Mouse (Mus musculus): ENCODE results near the gene Acmsd. TPM values are rescaled to one million over a fixed set of nuclear protein-coding genes. Genes with fewer than 3 reads are reported as not detected.
A peak's percentile ranks its signal among the peaks of the same experiment; 100 is the strongest.

The Acmsd gene
- polyA plus RNA-seq, 1 experiment, result not detected

DNA sequence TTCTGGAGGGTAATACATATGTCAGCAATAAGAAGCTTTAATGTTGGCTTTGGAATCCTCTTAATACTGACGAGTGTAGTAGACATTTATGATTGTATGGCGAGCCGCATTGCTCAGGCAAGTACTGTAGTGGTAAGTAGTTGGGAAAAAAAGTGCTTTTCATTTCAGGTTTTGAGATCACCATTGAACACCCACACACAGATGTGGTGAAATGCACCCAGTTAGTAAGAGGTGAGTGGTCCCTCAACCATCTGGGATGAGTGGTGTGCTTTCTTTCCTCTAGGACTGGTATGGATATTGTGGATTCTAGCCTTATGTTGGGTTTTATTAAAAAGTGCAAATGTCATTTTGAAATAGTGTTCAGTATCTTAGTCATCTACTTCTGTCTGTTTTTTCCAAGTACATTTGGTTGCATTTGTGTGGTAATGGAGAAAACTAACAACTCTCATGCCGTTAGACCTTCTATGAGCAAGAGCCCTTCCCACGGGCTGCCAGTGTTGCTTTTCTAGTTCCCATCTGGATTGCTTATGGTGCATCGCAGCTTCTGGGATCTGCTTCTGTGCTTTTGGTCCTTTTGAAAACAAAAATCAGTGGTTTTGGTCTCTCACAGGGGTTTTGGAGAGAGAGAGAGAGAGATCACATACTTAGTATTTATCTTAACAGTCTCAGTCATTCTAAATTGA is 66.0 kb downstream of the Acmsd start:
- Histone ChIP-seq H3K4me1 (ENCODE audit: control insufficient read depth, insufficient read depth, low read length) (no peaks in the 10 kb centered on the region), H3K27ac (ENCODE audit: insufficient read depth, low read length) (no peak overlapping the region), H3K9ac (ENCODE audit: low read depth, poor library complexity, severe bottlenecking) (no peak overlapping the region), H3K27me3 (ENCODE audit: control insufficient read depth, insufficient read depth, low read length, poor library complexity, severe bottlenecking) (no peaks in the 10 kb centered on the region), H3K9me3 (replicated peaks; ENCODE audit: control insufficient read depth, insufficient read depth, low read length, poor library complexity, severe bottlenecking) (no peaks in the 10 kb centered on the region), H3K4me3 (ENCODE audit: low read depth, low read length) (no peak overlapping the region), H3K36me3 (ENCODE audit: control insufficient read depth, insufficient read depth, low read length, poor library complexity, severe bottlenecking) (peaks cover 23% of the 10 kb centered on the region)
- TF ChIP-seq POLR2A (IDR thresholded peaks at IDR 0.05; ENCODE audit: insufficient read depth, low read length) (no peak), EP300 (IDR thresholded peaks at IDR 0.05; ENCODE audit: insufficient read depth, low read depth, low read length) (no peak), CTCF (IDR thresholded peaks at IDR 0.05; ENCODE audit: low read depth, low read length) (no peak)

DNA sequence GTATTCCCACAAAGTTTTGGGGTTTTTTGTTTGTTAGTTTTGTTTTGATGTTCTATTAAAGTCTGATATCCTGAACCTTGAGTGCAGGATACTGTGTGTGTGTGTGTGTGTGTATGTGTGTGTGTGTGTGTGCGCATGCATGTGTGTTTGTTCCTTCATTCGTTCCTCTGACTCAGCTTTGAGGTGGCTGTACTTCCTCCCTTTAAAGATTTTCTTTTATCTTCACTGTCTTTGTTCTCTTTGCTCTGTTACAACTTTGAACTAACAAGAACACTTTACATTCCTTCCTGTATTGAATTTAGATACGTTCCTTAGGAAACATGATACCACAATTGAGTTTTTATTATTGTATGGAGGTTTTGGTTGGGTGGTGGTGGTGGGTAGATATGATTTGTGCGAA is 67.1 kb downstream of the Acmsd start:
- H3K4me3 ChIP-seq (ENCODE audit: low read depth, low read length), result no peak overlapping the region
- no peaks in the 10 kb centered on the region for H3K9me3 ChIP-seq (replicated peaks; ENCODE audit: control insufficient read depth, insufficient read depth, low read length, poor library complexity, severe bottlenecking)
- no peaks in the 10 kb centered on the region for H3K4me1 ChIP-seq (ENCODE audit: control insufficient read depth, insufficient read depth, low read length)
- H3K27me3 ChIP-seq (ENCODE audit: control insufficient read depth, insufficient read depth, low read length, poor library complexity, severe bottlenecking), result no peaks in the 10 kb centered on the region
- H3K9ac ChIP-seq (ENCODE audit: low read depth, poor library complexity, severe bottlenecking), result no peak overlapping the region
- H3K36me3 ChIP-seq (ENCODE audit: control insufficient read depth, insufficient read depth, low read length, poor library complexity, severe bottlenecking), result peaks cover 30% of the 10 kb centered on the region
- no peak overlapping the region for H3K27ac ChIP-seq (ENCODE audit: insufficient read depth, low read length)
- TF ChIP-seq CTCF (IDR thresholded peaks at IDR 0.05; ENCODE audit: low read depth, low read length) (no peak), EP300 (IDR thresholded peaks at IDR 0.05; ENCODE audit: insufficient read depth, low read depth, low read length) (no peak), POLR2A (IDR thresholded peaks at IDR 0.05; ENCODE audit: insufficient read depth, low read length) (no peak)

- peaks cover 31% of the 10 kb centered on the region for H3K36me3 ChIP-seq (ENCODE audit: control insufficient read depth, insufficient read depth, low read length, poor library complexity, severe bottlenecking)
These were observed 67.5 kb downstream of the Acmsd start for GRCm38 (mm10) chr1:127796752-127797151.

DNA sequence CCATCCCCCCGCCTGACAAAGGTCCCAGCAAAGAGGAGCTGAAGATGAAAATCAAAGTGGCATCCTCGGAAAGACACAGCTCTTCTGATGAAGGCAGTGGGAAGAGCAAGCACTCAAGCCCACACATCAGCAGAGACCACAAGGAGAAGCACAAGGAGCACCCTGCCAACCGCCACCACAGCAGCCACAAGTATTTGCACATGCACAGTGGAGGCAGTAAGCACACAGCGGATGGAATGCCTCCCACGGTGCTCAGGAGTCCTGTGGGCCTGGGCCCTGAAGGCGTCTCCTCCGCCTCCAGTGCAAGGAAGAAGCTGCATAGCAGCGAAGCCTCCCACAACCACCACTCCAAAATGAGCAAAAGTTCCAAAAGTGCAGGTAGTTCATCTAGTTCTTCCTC is 73.7 kb downstream of the Acmsd start:
- Histone ChIP-seq H3K27ac (ENCODE audit: insufficient read depth, low read length) (no peak overlapping the region), H3K36me3 (ENCODE audit: control insufficient read depth, insufficient read depth, low read length, poor library complexity, severe bottlenecking) (peaks cover 45% of the 10 kb centered on the region), H3K4me1 (ENCODE audit: control insufficient read depth, insufficient read depth, low read length) (no peaks in the 10 kb centered on the region), H3K4me3 (ENCODE audit: low read depth, low read length) (no peak overlapping the region), H3K27me3 (ENCODE audit: control insufficient read depth, insufficient read depth, low read length, poor library complexity, severe bottlenecking) (no peaks in the 10 kb centered on the region), H3K9ac (ENCODE audit: low read depth, poor library complexity, severe bottlenecking) (no peak overlapping the region), H3K9me3 (replicated peaks; ENCODE audit: control insufficient read depth, insufficient read depth, low read length, poor library complexity, severe bottlenecking) (no peaks in the 10 kb centered on the region)
- TF ChIP-seq POLR2A (IDR thresholded peaks at IDR 0.05; ENCODE audit: insufficient read depth, low read length) (no peak), CTCF (IDR thresholded peaks at IDR 0.05; ENCODE audit: low read depth, low read length) (no peak), EP300 (IDR thresholded peaks at IDR 0.05; ENCODE audit: insufficient read depth, low read depth, low read length) (no peak)

More at GRCm38 (mm10) chr1:127796752-127797151, 67.5 kb downstream of the Acmsd start:
- Histone ChIP-seq H3K27me3 (ENCODE audit: control insufficient read depth, insufficient read depth, low read length, poor library complexity, severe bottlenecking) (no peaks in the 10 kb centered on the region), H3K27ac (ENCODE audit: insufficient read depth, low read length) (no peak overlapping the region), H3K9ac (ENCODE audit: low read depth, poor library complexity, severe bottlenecking) (no peak overlapping the region), H3K9me3 (replicated peaks; ENCODE audit: control insufficient read depth, insufficient read depth, low read length, poor library complexity, severe bottlenecking) (no peaks in the 10 kb centered on the region), H3K4me3 (ENCODE audit: low read depth, low read length) (no peak overlapping the region), H3K4me1 (ENCODE audit: control insufficient read depth, insufficient read depth, low read length) (no peaks in the 10 kb centered on the region)
- TF ChIP-seq POLR2A (IDR thresholded peaks at IDR 0.05; ENCODE audit: insufficient read depth, low read length), result no peak
- TF ChIP-seq CTCF (IDR thresholded peaks at IDR 0.05; ENCODE audit: low read depth, low read length), result no peak
- no peak for TF ChIP-seq EP300 (IDR thresholded peaks at IDR 0.05; ENCODE audit: insufficient read depth, low read depth, low read length)

GRCm38 (mm10) chr1:127808671-127809070 is 79.5 kb downstream of the Acmsd start:
- H3K9me3 ChIP-seq (replicated peaks; ENCODE audit: control insufficient read depth, insufficient read depth, low read length, poor library complexity, severe bottlenecking), result no peaks in the 10 kb centered on the region
- H3K4me1 ChIP-seq (ENCODE audit: control insufficient read depth, insufficient read depth, low read length), result no peaks in the 10 kb centered on the region
- no peak overlapping the region for H3K4me3 ChIP-seq (ENCODE audit: low read depth, low read length)
- no peaks in the 10 kb centered on the region for H3K27me3 ChIP-seq (ENCODE audit: control insufficient read depth, insufficient read depth, low read length, poor library complexity, severe bottlenecking)
- peak overlapping the region; percentile 36 for H3K27ac ChIP-seq (ENCODE audit: insufficient read depth, low read length)
- no peak overlapping the region for H3K9ac ChIP-seq (ENCODE audit: low read depth, poor library complexity, severe bottlenecking)
- H3K36me3 ChIP-seq (ENCODE audit: control insufficient read depth, insufficient read depth, low read length, poor library complexity, severe bottlenecking), result peaks cover 9% of the 10 kb centered on the region
- TF ChIP-seq POLR2A (IDR thresholded peaks at IDR 0.05; ENCODE audit: insufficient read depth, low read length), result no peak
- no peak for TF ChIP-seq EP300 (IDR thresholded peaks at IDR 0.05; ENCODE audit: insufficient read depth, low read depth, low read length)
- no peak for TF ChIP-seq CTCF (IDR thresholded peaks at IDR 0.05; ENCODE audit: low read depth, low read length)

DNA sequence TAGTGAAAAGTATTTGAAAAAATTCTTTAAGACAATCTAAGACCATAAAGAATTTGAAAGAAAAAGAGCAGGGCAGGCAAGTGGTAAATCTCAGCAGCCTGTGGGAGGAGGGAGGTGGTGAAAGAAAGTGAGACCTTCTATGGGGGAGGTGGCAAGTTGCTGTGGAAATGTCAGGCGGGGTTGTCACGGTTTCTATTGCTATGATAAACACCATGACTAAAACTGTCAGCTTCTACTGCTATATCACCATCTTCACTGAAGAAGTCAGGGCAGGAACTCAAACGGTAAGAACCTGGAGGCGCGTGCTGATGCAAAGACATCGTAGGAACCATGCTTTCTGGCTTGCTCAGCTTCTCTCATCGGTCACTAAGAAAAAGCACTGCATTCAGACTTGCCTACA is 83.7 kb downstream of the Acmsd start:
- Histone ChIP-seq H3K4me1 (ENCODE audit: control insufficient read depth, insufficient read depth, low read length) (no peaks in the 10 kb centered on the region), H3K36me3 (ENCODE audit: control insufficient read depth, insufficient read depth, low read length, poor library complexity, severe bottlenecking) (no peaks in the 10 kb centered on the region), H3K9ac (ENCODE audit: low read depth, poor library complexity, severe bottlenecking) (no peak overlapping the region), H3K27ac (ENCODE audit: insufficient read depth, low read length) (no peak overlapping the region), H3K4me3 (ENCODE audit: low read depth, low read length) (no peak overlapping the region), H3K9me3 (replicated peaks; ENCODE audit: control insufficient read depth, insufficient read depth, low read length, poor library complexity, severe bottlenecking) (no peaks in the 10 kb centered on the region), H3K27me3 (ENCODE audit: control insufficient read depth, insufficient read depth, low read length, poor library complexity, severe bottlenecking) (no peaks in the 10 kb centered on the region)
- no peak for TF ChIP-seq EP300 (IDR thresholded peaks at IDR 0.05; ENCODE audit: insufficient read depth, low read depth, low read length)
